Mouse (Mus musculus) ovary, adult 2 months (tissue): ENCODE data around the gene Abcd3. TPM values are rescaled to one million over a fixed set of nuclear protein-coding genes. Genes with fewer than 3 reads are reported as not detected.

Experiments used
- polyA plus RNA-seq: library from polyadenylated mRNA; depleted of rRNA; stranded (reverse); fragments of >200 nt; gene quantifications from 2 replicates; pipeline ENCODE4 v1.2.3, GENCODE M21; 2012; rRNA removed

The Abcd3 gene
- polyA plus RNA-seq = 2.0 and 3.2 TPM in 2 replicates

GRCm38 (mm10) chr3:121814877-121815548, at the start of gene Abcd3:
TSS of gene Abcd3 (minus strand) at chr3:121815302.

GRCm38 (mm10) chr3:121722971-121723844, 91.9 kb downstream of the Abcd3 start, which contains the start of gene F3:
TSS of gene F3 (plus strand) at chr3:121723537.

Other genes starting within 250 kb of the Abcd3 start
- gene 4930432M17Rik, start 144.5 kb downstream of the Abcd3 start, polyA plus RNA-seq = not detected in 2 replicates
- 40.1 and 55.9 TPM in 2 replicates for gene F3, start 91.8 kb downstream of the Abcd3 start, polyA plus RNA-seq
- gene Arhgap29, start 137.2 kb upstream of the Abcd3 start, polyA plus RNA-seq = 40.7 and 57.1 TPM in 2 replicates
- 6.4 and 8.2 TPM in 2 replicates for gene Abca4, start 229.1 kb upstream of the Abcd3 start, polyA plus RNA-seq